Mouse (Mus musculus) gastrocnemius, postnatal 4 days (tissue): ENCODE measurements around the gene Washc3. TPM values are rescaled to one million over a fixed set of nuclear protein-coding genes. Genes with fewer than 3 reads are reported as not detected.

ENCODE experiments used
- DNase-seq, 2 experiments: peaks; one replicate each; pipeline ENCODE4 v3.0.0; 2021 to 2022; ENCODE audit warnings: low spot score in 2 of 2, mixed read lengths in 2 of 2
- long read RNA-seq, 2 experiments: library from polyadenylated mRNA; stranded (forward); transcript quantifications; one replicate each; pipeline ENCODE4 v2.0.0; 2021
- total RNA-seq, 2 experiments: library from RNA; stranded (reverse); gene quantifications; 2 replicates each; pipeline ENCODE4 v1.2.3; 2021

Washc3 gene
- total RNA-seq: 10 to 100 TPM; 44.9 to 48.7 TPM
- long read RNA-seq, experiment 1, transcript Washc3-203 (7 exons, 838 nt): minor isoform, 6 of 36 reads
- long read RNA-seq, experiment 1, transcript Washc3-201 (7 exons, 1,052 nt): major isoform, 27 of 36 reads
- long read RNA-seq, experiment 1, partial matches to known transcripts: 1 of 36 reads
- long read RNA-seq, experiment 1, other reads (novel, unspliced or antisense): 1 of 36 reads
- long read RNA-seq, experiment 2, transcript Washc3-203 (7 exons, 838 nt): minor isoform, 6 of 29 reads
- long read RNA-seq, experiment 2, transcript Washc3-201 (7 exons, 1,052 nt): major isoform, 21 of 29 reads
- long read RNA-seq, experiment 2, partial matches to known transcripts: 2 of 29 reads
- long read RNA-seq, experiment 2, other reads (novel, unspliced or antisense): 0 of 29 reads

DNA sequence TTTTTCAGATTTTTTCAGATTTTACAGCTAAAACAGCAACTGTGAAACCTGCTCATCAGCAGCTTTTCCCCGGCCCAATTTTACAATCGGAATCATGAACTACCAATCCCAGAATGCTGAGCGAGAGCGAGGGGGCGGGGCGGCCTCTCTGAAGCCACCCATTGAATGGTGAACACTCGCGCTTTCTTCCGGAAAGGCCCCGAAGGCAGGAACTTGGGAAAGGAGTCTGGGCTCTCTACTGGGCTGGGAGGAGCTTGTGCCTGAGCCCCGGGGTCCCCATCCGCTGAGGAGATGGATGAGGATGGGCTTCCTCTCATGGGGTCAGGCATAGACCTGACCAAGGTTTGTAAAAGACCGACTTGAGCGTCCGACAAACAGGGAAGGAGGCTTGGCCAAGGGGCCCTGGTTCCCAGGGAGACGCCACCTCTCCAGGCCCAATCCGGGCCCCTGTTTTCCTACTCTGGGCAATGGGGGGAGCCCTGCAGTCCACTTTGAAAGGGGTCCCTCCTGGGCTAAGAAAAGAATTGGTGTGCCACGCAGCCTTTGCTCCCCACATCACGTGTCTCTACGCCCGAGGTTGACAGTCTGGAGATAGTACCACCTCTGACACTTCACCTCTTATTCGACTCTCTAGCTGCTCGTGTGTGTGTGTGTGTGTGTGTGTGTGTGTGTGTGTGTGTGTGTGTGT, at the start of gene Washc3:
TSS of gene Washc3 (plus strand) at position 143 of the 688 bp plus-strand sequence.
- peak; percentile 74 to 93 for DNase-seq

DNA sequence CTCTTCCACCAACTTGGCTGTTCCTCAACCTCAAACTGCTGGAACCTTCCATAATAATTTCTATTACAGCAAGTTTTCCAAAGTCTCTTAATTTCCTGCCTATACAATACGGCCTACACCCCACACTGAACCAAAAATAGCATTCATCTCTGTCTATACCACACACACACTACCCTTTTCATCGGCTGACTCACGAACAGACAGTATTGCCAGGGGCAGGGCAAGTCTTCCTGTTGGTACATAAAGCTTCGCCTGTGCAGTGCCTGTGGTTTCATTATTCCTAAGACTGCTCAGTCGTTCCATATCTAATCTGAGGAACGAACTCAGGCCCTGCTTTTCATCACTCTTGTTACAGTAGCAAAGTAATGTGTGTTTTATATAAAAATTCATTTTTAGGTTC, 49.2 kb upstream of the Washc3 start:
- DNase-seq: no peak

GRCm38 (mm10) chr10:88162096-88162495, 38.8 kb upstream of the Washc3 start:
- DNase-seq: no peak

DNA sequence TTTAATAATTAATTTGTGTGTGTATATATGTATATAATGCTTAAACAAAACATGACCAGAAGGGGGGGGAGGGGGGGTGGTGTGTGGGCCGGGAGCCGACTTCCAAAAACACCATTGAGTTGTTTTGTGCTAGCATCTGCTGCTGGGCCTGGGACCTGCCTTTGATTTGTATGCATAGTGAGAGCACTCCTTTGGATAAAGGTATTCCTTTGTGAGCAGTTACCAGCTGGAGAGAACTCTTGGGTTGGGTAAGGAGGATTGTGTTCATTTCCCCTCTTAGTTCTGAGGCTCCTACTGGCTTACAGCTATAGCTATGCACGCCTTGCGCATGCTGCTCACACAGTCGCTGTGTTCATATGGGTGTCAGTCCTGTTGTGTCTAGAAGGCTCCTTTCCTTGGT, 38.2 kb upstream of the Washc3 start:
- no peak for DNase-seq

- no peak for DNase-seq
Observed at GRCm38 (mm10) chr10:88166158-88166557, 34.7 kb upstream of the Washc3 start.

DNA sequence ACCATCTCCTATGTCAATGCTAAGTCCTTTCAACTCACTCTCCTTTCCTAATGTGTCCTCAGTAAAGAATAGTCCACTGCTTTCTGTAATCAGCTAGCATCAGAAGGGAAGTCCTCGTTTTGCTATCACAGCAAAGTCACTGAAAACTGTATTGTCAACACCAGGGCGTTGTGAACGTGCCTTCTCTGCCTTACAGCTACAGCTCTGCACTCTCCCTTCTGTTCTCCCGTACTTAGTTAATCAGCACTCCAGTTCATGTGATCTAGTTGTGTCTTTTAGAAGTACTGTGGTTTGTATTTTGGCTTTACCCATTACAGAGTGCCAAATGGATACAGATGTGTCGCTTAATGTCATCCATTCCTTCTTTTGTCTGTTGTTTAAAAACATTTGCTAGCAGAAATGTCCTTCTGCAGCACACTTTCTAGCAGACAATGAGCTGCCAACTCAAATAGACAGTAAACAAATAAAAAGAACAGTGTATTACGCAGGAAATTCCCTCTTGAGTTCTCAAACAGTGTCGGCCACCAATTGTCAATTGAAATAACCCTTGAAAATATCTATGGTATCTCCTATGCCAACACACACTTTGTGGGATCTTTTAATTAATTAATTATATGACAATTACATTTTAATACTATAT, 33.3 kb upstream of the Washc3 start:
- no peak for DNase-seq

DNA sequence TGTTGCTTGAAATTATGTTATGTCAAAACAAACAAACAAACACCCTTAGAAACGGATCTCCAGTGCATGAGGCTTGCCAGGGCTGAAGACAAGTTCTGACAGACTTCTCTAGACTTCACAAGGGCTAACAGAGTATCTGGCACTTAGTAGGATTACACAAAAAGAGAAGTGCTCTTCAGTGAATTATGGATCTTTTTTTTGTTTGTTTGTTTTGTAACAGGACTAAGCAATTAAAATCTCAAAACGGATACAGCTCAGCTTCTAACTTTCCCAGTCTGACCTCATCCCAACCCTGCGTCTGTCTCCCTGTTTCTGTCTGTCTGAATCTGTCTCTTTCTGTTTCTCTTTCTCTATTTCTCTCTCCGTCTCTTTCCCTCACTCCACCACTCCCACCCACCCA, 352 bp upstream of the Washc3 start:
- no peak for DNase-seq

- no peak for DNase-seq
Observed at GRCm38 (mm10) chr10:88201650-88202049, 757 bp downstream of the Washc3 start.

- no peak for DNase-seq
Observed at GRCm38 (mm10) chr10:88202581-88202980, 1.7 kb downstream of the Washc3 start.

DNA sequence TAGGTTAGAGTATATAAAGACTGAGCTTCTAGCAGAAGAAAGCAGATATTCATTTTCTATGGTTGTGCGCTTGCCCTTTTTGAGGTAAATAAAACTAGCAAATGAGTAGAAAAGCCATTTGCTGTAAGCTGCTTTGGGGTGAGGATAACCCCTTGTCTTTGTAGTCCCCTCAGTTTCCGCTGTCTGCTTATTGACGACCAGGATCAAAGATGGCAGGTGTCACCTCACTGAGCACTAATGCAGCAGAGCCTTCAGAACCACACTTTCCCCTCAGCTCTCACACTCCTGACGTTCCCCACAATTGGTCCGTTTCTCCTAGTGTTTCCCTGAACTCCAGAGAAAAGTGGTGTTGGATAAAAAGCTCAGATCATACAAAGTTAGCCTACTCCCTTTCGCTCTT, 2.3 kb downstream of the Washc3 start:
- DNase-seq: no peak

DNA sequence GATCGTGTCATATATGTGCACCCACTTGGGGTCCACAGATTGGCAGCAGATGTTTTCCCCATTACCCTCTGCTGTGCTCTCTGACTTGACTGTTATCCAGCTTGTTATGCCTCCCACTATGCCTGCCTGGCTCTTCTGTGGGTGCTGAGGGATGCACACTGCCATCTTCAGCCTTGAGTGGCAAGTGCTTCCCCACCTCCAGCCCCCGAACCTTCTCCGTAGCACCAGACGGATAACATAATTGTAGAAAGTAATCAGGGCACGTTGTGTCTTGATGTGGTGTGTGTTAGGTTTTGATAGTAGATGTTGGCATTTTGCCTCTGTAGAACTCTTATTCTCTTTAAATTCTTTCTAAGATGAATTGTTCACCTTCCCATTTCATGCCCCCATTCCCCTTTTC, 11.8 kb downstream of the Washc3 start:
- DNase-seq: no peak

- DNase-seq: no peak
Observed at GRCm38 (mm10) chr10:88214800-88215514, 14.1 kb downstream of the Washc3 start.

DNA sequence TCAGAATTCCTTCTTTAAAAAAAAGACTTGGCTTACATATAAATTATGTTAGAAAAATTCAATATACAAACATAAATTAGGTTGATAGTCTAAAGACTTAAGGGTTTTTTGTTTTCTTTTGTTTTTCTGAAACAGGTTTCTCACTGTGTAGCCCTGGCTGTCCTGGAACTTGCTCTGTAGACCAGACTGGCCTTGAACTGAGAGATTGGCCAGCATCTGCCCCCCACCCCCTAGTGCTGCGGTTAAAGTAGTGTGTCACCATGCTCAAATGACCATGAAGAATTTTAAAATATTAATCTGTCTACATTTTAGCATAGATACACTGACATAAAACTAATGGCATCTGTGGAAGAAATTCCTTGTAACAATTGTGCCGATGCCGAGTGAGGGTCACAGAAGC, 17.3 kb downstream of the Washc3 start:
- no peak for DNase-seq

GRCm38 (mm10) chr10:88221718-88222117, 20.8 kb downstream of the Washc3 start:
- DNase-seq: no peak

DNA sequence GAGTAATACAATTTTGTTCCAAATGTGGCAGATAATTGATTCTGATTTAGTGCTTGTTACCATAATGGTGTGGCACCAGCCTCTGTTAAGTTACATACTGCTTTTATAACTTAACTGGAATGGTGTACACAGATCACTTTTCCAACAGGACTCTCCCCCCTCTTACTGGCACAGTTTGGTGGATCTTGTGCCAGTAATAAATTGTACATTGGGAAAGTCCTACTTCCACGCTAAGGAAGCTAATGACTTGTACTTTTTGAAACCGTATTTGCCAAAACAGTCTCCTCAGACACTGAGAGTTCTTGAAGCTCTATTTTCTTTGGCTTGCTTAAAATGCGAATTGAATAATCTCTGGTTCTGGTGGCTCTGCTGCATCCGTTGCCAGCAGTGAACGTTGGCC, 24.5 kb downstream of the Washc3 start:
- DNase-seq: no peak

GRCm38 (mm10) chr10:88227962-88228361, 27.1 kb downstream of the Washc3 start:
- no peak for DNase-seq

- DNase-seq: no peak
Observed at GRCm38 (mm10) chr10:88228521-88229017, 27.7 kb downstream of the Washc3 start.

DNA sequence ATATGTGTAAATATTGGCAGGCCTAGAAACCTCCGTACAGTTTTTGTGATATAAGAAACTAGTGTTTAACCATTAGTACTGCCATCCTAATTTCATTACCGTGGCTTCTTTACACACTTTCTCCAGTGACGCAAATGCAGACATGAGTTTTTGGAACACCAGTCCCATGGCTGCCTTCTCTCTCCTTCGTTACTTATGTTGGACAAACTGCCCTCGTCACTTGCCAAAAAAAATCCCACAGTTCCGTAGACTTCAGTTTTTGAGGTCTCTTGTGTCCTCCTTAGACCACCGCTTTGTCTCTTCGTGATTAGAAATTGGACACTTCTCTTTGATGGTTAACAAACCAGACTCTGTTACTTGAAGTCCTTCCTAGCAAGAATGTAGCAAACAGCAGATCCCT, 30.8 kb downstream of the Washc3 start:
- DNase-seq: no peak

DNA sequence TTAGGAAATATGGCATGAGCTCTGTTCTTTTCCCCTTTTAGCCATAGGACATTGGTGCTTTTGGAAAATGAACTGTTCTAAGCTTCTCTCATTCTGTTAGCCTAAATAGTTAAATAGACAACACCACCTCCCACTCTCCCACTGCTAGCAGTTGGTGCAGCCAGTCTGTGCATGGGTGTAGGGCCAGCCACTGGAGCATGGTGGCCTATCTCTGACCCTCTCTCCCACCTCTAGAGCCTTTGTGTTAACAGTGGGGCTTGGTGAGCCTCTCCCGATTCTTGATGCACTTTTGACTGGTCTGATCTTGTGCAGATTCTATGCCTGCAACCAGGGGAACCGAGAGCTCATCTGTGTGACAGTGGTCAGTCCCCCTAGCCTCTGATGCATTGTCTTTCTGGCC, 31.9 kb downstream of the Washc3 start:
- DNase-seq: no peak

- no peak for DNase-seq
Observed at GRCm38 (mm10) chr10:88244681-88245080, 43.8 kb downstream of the Washc3 start.

DNA sequence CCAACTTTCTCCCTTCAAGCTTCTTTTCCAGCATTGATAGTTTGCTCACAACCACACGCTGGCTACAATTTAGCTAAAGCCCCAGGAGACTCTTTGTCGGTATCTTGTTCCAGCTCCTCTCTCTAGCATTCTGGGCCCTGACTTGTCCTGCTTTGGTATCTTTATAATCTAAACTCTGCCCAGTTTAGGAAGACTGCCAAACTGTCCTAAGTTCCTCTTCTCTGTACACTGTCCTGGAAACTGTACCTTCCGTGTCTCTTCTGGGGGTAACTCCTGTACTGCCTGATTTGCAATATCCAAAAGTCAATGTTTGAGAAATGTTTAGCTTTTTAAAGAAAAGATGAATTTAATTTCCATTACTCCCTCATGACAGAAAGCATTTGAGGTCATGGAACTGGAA, 49.4 kb downstream of the Washc3 start:
- DNase-seq: no peak
